Mouse (Mus musculus): ENCODE measurements at regions not wholly inside any gene's neighbourhood (a gene's known extent, or its start where the extent isn't known, plus 50 kb on each side); places are given as distances from the start of the nearest gene placed in this dataset.

GRCm38 (mm10) chr7:134436917-134437316 is 51.5 kb upstream of the D7Ertd443e start:
- Histone ChIP-seq H3K4me1 (no peaks in the 10 kb centered on the region), H3K9me3 (replicated peaks) (no peaks in the 10 kb centered on the region), H3K27me3 (ENCODE audit: low read depth, poor library complexity, severe bottlenecking) (no peaks in the 10 kb centered on the region), H3K27ac (no peak overlapping the region), H3K4me3 (no peak overlapping the region), H3K36me3 (no peaks in the 10 kb centered on the region)
- DNase-seq (ENCODE audit: low spot score), result no peak
- WGBS, result 91% methylated on average over 3 of the region's 3 CpGs

GRCm38 (mm10) chr7:134439281-134439680 is 53.8 kb upstream of the D7Ertd443e start:
- H3K4me3 ChIP-seq, result no peak overlapping the region
- H3K27me3 ChIP-seq (ENCODE audit: low read depth, poor library complexity, severe bottlenecking), result no peaks in the 10 kb centered on the region
- 90% methylated on average over 5 of the region's 5 CpGs for WGBS
- H3K27ac ChIP-seq, result no peak overlapping the region
- DNase-seq (ENCODE audit: low spot score), result no peak
- no peaks in the 10 kb centered on the region for H3K4me1 ChIP-seq
- H3K9me3 ChIP-seq (replicated peaks), result no peaks in the 10 kb centered on the region
- no peaks in the 10 kb centered on the region for H3K36me3 ChIP-seq

- H3K27me3 ChIP-seq (ENCODE audit: low read depth, poor library complexity, severe bottlenecking), result no peaks in the 10 kb centered on the region
- DNase-seq (ENCODE audit: low spot score), result no peak
- H3K9me3 ChIP-seq (replicated peaks), result no peaks in the 10 kb centered on the region
- WGBS, result 70% methylated on average over 8 of the region's 8 CpGs
- no peak overlapping the region for H3K4me3 ChIP-seq
- no peak overlapping the region for H3K27ac ChIP-seq
- no peaks in the 10 kb centered on the region for H3K4me1 ChIP-seq
- no peaks in the 10 kb centered on the region for H3K36me3 ChIP-seq
Observed at GRCm38 (mm10) chr7:134445008-134445806, 59.7 kb upstream of the D7Ertd443e start.

- Histone ChIP-seq H3K9me3 (replicated peaks) (no peaks in the 10 kb centered on the region), H3K4me1 (no peaks in the 10 kb centered on the region), H3K4me3 (no peak overlapping the region), H3K36me3 (no peaks in the 10 kb centered on the region), H3K27me3 (ENCODE audit: low read depth, poor library complexity, severe bottlenecking) (no peaks in the 10 kb centered on the region), H3K27ac (no peak overlapping the region)
- no peak for DNase-seq (ENCODE audit: low spot score)
Observed at GRCm38 (mm10) chr7:134447648-134448202, 62.3 kb upstream of the D7Ertd443e start.

GRCm38 (mm10) chr7:134448831-134449230 is 63.4 kb upstream of the D7Ertd443e start:
- Histone ChIP-seq H3K4me3 (no peak overlapping the region), H3K27ac (no peak overlapping the region), H3K4me1 (no peaks in the 10 kb centered on the region), H3K27me3 (ENCODE audit: low read depth, poor library complexity, severe bottlenecking) (no peaks in the 10 kb centered on the region), H3K36me3 (no peaks in the 10 kb centered on the region), H3K9me3 (replicated peaks) (no peaks in the 10 kb centered on the region)
- WGBS, result 90% methylated on average over 2 of the region's 2 CpGs
- no peak for DNase-seq (ENCODE audit: low spot score)

- Histone ChIP-seq H3K36me3 (no peaks in the 10 kb centered on the region), H3K9me3 (replicated peaks) (no peaks in the 10 kb centered on the region), H3K27ac (no peak overlapping the region), H3K4me1 (no peaks in the 10 kb centered on the region), H3K4me3 (no peak overlapping the region), H3K27me3 (ENCODE audit: low read depth, poor library complexity, severe bottlenecking) (no peaks in the 10 kb centered on the region)
- no peak for DNase-seq (ENCODE audit: low spot score)
- WGBS, result 83% methylated on average over 3 of the region's 3 CpGs
Observed at GRCm38 (mm10) chr7:134462677-134463076, 77.2 kb upstream of the D7Ertd443e start.

- 94% methylated on average over 4 of the region's 4 CpGs for WGBS
- no peak for DNase-seq (ENCODE audit: low spot score)
- Histone ChIP-seq H3K9me3 (replicated peaks) (no peaks in the 10 kb centered on the region), H3K4me3 (no peak overlapping the region), H3K27ac (no peak overlapping the region), H3K4me1 (no peaks in the 10 kb centered on the region), H3K27me3 (ENCODE audit: low read depth, poor library complexity, severe bottlenecking) (no peaks in the 10 kb centered on the region), H3K36me3 (no peaks in the 10 kb centered on the region)
Observed at GRCm38 (mm10) chr7:134463380-134463779, 77.9 kb upstream of the D7Ertd443e start.

- WGBS, result 77% methylated on average over 3 of the region's 3 CpGs
- DNase-seq (ENCODE audit: low spot score), result no peak
Observed at GRCm38 (mm10) chr7:134467216-134467615, 81.8 kb upstream of the D7Ertd443e start.

GRCm38 (mm10) chr7:134471286-134471685 is 85.8 kb upstream of the D7Ertd443e start:
- DNase-seq (ENCODE audit: low spot score), result peak; percentile 54
- no peaks in the 10 kb centered on the region for H3K4me1 ChIP-seq
- H3K36me3 ChIP-seq, result no peaks in the 10 kb centered on the region
- H3K4me3 ChIP-seq, result no peak overlapping the region
- 33% methylated on average over 2 of the region's 2 CpGs for WGBS
- no peak overlapping the region for H3K27ac ChIP-seq
- no peaks in the 10 kb centered on the region for H3K27me3 ChIP-seq (ENCODE audit: low read depth, poor library complexity, severe bottlenecking)
- H3K9me3 ChIP-seq (replicated peaks), result no peaks in the 10 kb centered on the region

More at GRCm38 (mm10) chr7:134467216-134467615, 81.8 kb upstream of the D7Ertd443e start:
- Histone ChIP-seq H3K27ac (no peak overlapping the region), H3K36me3 (no peaks in the 10 kb centered on the region), H3K4me3 (no peak overlapping the region), H3K4me1 (no peaks in the 10 kb centered on the region), H3K27me3 (ENCODE audit: low read depth, poor library complexity, severe bottlenecking) (no peaks in the 10 kb centered on the region), H3K9me3 (replicated peaks) (no peaks in the 10 kb centered on the region)

- H3K27me3 ChIP-seq (ENCODE audit: low read depth, poor library complexity, severe bottlenecking), result no peaks in the 10 kb centered on the region
- no peaks in the 10 kb centered on the region for H3K9me3 ChIP-seq (replicated peaks)
- no peaks in the 10 kb centered on the region for H3K36me3 ChIP-seq
- no peak for DNase-seq (ENCODE audit: low spot score)
- WGBS, result 84% methylated on average over 4 of the region's 4 CpGs
- no peaks in the 10 kb centered on the region for H3K4me1 ChIP-seq
- H3K4me3 ChIP-seq, result no peak overlapping the region
- no peak overlapping the region for H3K27ac ChIP-seq
Observed at GRCm38 (mm10) chr7:134491326-134491725, 105.9 kb upstream of the D7Ertd443e start.

GRCm38 (mm10) chr7:134497219-134497618 is 111.8 kb upstream of the D7Ertd443e start:
- 81% methylated on average over 11 of the region's 11 CpGs for WGBS
- Histone ChIP-seq H3K36me3 (no peaks in the 10 kb centered on the region), H3K4me3 (no peak overlapping the region), H3K27ac (no peak overlapping the region), H3K27me3 (ENCODE audit: low read depth, poor library complexity, severe bottlenecking) (no peaks in the 10 kb centered on the region), H3K9me3 (replicated peaks) (no peaks in the 10 kb centered on the region), H3K4me1 (peaks cover 17% of the 10 kb centered on the region)
- DNase-seq (ENCODE audit: low spot score), result no peak

GRCm38 (mm10) chr7:134497870-134498269 is 112.4 kb upstream of the D7Ertd443e start:
- WGBS, result 76% methylated on average over 4 of the region's 4 CpGs
- Histone ChIP-seq H3K27ac (no peak overlapping the region), H3K4me3 (no peak overlapping the region), H3K27me3 (ENCODE audit: low read depth, poor library complexity, severe bottlenecking) (no peaks in the 10 kb centered on the region), H3K9me3 (replicated peaks) (no peaks in the 10 kb centered on the region), H3K4me1 (peaks cover 17% of the 10 kb centered on the region), H3K36me3 (no peaks in the 10 kb centered on the region)
- DNase-seq (ENCODE audit: low spot score), result no peak

GRCm38 (mm10) chr7:134498716-134499115 is 113.3 kb upstream of the D7Ertd443e start:
- H3K27me3 ChIP-seq (ENCODE audit: low read depth, poor library complexity, severe bottlenecking), result no peaks in the 10 kb centered on the region
- 72% methylated on average over 9 of the region's 9 CpGs for WGBS

More at GRCm38 (mm10) chr7:134498716-134499115, 113.3 kb upstream of the D7Ertd443e start:
- H3K27ac ChIP-seq, result peak overlapping the region; percentile 44; the same call in 1 of the 2 replicates
- H3K4me1 ChIP-seq, result peaks cover 17% of the 10 kb centered on the region
- peak; percentile 31 for DNase-seq (ENCODE audit: low spot score)
- H3K4me3 ChIP-seq, result no peak overlapping the region
- H3K36me3 ChIP-seq, result no peaks in the 10 kb centered on the region
- H3K9me3 ChIP-seq (replicated peaks), result no peaks in the 10 kb centered on the region

Data from limb, embryonic 10.5 days (tissue).